Mouse (Mus musculus): ENCODE results near the gene Mgarp. TPM values are rescaled to one million over a fixed set of nuclear protein-coding genes. Genes with fewer than 3 reads are reported as not detected.

Gene Mgarp
- total RNA-seq, 2 experiments from 2014 or later, result 0.26 TPM; not detected in 1

- no peak for DNase-seq (ENCODE audit: extremely low spot score in 1 of 2, low spot score in 1 of 2)
These were observed 54.4 kb downstream of the Mgarp start for GRCm38 (mm10) chr3:51342152-51342551.

GRCm38 (mm10) chr3:51341268-51342081 lies 55.1 kb downstream of the Mgarp start:
- peak; percentile 60 to 66 for DNase-seq (ENCODE audit: extremely low spot score in 1 of 2, low spot score in 1 of 2)

- DNase-seq (ENCODE audit: extremely low spot score in 1 of 2, low spot score in 1 of 2), result peak; percentile 61 to 66
These were observed 55.8 kb downstream of the Mgarp start, which contains the start of gene Elf2 for GRCm38 (mm10) chr3:51340552-51341267. Gene Elf2 (minus strand): TSS chr3:51340663.

- peak; percentile 22 to 32 for DNase-seq (ENCODE audit: extremely low spot score in 1 of 2, low spot score in 1 of 2)
These were observed 56.6 kb downstream of the Mgarp start for GRCm38 (mm10) chr3:51339734-51340551.

- DNase-seq (ENCODE audit: extremely low spot score in 1 of 2, low spot score in 1 of 2), result no peak
These were observed 57.2 kb downstream of the Mgarp start for GRCm38 (mm10) chr3:51339378-51339733.

Other genes starting within 250 kb of the Mgarp start
- gene Noct, start 172.3 kb downstream of the Mgarp start, total RNA-seq (2021), result 10 to 100 TPM; 60.2 to 60.5 TPM
- 10 to 100 TPM; 41.3 to 44.6 TPM for gene Elf2, start 56.1 kb downstream of the Mgarp start, total RNA-seq (2021)
- gene Ndufc1, start 12.2 kb upstream of the Mgarp start, total RNA-seq (2021), result 100 to 1,000 TPM; 311 to 356 TPM
- 10 to 100 TPM; 41.6 to 48.3 TPM for gene Naa15, start 18.4 kb upstream of the Mgarp start, total RNA-seq (2021)
- gene Rab33b, start 87.2 kb upstream of the Mgarp start, total RNA-seq (2021), result 10 to 100 TPM; 23.0 to 24.8 TPM
- gene Setd7, start 164.1 kb upstream of the Mgarp start, total RNA-seq (2021), result 100 to 1,000 TPM; 126 to 139 TPM